Mouse (Mus musculus) testis, postnatal 10 days (tissue): ENCODE results near the gene Mpdz.

Source experiments
- DNase-seq: peaks from one replicate; pipeline ENCODE4 v3.0.0; 2021; ENCODE audit warnings: low spot score

Gene Mpdz

DNA sequence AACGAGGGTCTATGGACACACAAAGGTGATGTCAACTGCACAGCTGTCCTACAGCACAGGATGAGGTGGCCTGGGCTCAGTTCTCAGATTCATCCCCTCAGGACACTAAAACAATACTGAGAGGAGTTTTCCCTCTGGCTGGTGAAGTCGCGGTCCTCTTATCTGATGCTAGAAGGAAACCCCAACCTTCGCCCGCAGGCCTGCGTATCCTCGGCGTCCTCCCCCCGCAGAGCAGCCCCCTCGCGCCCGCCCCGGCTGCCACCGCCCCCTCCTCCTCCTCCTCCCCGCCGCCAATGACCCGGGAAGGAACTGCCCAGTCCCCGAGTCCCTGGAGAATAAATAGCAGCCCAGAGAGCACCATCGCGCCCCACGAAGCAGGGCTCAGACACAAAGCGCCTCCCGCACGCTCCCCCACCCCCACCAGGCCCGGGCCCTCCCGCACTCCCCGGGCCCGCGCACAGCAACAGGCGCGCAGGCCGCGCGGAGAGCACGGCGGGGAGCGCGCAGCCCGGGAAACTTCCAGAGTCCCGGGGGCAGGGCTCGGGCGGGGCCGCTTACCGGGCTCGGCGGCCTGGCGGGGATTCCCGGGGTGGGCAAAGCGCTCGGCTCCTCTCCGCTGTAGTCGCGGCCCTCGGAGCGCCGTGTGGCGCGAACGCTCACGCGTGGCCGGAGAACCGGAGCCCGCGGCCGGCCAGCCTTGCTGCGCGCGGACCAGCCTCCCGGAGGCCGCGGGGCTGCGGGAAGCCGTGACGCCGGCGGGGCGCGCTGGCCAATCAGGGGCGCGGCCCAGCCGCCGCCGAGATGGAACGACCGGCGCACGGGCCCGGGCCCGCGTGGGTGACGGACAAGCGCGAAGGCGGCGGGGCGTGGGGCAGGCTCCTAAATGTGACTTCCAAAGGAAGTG lies at the start of gene Mpdz:
TSS of gene Mpdz (minus strand) at position 738 of the 904 bp plus-strand sequence.
- DNase-seq, result peak; percentile 77

DNA sequence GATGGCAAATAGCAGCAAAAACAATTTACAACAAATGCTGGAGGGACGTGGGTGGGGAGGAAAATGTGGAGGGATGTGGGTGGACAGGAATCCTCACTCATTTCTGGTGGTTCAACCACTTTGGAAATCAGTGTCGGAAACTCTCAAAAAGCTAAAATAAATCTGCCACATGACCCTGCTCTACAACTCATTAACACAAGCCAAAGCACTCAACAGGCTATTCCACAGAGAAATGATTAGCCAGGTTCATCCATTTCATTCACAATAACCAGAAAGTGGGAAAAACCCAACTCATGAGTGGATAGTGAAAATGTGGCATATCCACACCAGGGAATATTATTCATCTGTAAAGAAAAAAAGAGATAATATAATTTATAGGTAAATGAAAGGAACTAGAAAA lies 47.9 kb upstream of the Mpdz start:
- DNase-seq, result no peak

- DNase-seq, result no peak
These were observed 42.0 kb upstream of the Mpdz start for GRCm38 (mm10) chr4:81484603-81485002.

- no peak for DNase-seq
These were observed 41.4 kb upstream of the Mpdz start for GRCm38 (mm10) chr4:81483887-81484602.

DNA sequence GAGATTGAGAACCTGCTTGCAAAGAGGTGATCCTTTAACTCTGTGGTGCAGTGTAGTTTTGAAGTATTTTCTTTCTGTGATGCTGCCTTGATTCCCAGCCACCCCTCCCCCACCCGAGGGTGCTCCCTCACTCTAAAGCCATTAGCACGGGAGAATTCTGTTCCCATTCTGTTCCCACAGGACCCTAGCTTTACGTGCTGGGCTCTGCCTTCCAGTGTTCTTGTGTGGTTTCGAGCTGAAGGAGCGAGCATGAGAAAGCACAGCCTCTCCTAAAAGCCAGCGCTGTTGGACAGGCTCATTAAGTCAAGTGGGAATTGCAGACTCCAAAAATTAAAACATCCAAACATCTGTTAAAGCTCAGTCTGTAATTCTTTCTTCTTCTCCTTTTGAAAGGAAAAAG lies 40.5 kb upstream of the Mpdz start:
- DNase-seq, result no peak

DNA sequence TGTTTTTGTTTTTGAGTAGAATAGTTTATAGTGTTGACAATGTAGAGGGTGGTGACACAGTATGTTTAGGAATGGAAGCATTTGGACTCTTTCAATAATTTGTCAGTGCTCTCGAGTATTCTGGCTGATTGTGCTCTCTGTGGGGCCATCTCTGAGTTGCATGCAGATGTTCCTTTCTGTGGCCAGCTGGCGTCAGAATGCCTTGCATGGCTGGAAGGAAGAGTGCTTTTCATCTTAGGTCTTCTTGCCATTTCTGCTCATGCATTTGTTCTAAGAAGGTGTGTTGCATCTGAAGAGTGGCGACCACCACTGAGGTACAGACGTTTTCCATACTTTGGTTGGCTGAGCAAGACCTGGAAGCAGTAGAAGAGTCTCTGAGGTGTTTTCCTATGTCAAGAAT lies 24.2 kb upstream of the Mpdz start:
- no peak for DNase-seq

DNA sequence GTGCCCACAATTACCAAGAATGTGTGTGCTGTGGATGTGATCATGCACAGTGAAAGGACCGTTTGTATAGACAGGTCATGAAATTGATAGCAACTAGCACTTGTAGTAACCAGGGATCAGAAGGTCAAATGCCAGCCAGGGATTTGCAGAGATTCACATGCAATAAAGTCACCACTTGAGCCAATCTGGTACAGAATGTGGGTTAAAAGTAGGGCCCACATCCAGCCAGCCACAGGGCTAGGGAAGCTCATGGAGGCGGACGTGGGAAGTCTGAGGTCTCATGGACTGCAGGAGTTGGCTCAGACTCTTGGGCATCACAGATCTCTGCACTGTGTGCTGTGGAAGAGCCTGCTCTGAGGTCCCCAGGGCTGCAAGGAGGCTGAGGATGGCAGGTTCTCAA lies 22.6 kb upstream of the Mpdz start:
- DNase-seq, result no peak

DNA sequence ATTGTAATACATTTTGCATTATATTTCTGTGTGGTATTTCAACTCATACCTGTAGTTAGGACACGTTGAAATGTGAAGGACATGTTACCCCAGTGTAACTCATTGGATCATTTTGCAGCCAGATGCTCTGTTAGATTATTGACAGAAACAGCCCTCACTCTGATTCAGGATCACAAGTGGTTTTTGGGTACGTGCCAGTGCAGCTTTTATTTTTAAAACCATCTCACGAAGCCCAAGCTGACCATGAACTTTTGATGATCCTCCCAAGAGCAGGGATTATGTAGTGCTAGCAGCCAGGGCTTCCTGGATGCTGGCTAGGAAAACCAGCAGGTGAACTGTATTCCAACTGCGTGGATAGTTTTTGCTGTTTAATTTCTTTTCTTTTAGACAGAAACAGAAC lies 19.6 kb upstream of the Mpdz start:
- DNase-seq, result no peak

DNA sequence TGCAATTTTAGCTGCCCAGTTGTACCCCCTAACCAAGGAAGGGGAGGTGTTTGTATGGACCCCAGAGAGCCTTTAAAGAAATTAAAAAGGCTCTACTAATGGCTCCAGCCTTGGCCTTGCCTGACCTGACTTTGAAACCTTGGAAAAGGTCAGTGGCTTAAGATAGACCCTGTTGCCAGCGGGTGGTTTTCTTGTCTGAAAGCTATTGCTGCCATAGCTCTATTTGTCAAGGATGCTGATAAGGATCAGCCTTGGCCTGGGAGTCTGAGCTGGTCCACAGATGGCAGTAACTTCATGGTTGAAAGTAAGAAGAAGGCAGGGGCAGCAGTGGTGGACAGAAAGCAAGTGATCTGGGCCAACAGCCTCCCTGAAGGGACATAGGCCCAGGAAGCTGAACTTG lies 16.3 kb upstream of the Mpdz start:
- DNase-seq, result no peak

DNA sequence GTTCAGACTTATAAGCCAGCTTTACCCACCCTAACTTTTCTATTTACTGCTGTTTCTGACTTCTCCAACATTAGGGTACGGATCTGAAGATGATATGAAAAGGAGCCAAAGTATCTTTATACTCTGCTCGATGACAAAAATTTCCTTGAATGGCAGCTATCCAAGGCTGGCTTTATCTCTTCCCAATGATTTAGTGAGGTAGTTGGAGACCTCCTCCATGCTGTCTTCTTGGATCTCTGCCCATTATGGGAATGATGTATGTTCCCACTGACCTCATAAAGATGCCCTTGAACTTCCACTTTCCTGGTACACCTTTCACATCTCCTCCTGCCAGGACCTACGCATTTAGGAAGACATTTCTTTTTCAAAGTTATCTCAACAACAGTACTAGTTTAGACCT lies 11.2 kb upstream of the Mpdz start:
- DNase-seq, result no peak

- no peak for DNase-seq
These were observed 9.6 kb upstream of the Mpdz start for GRCm38 (mm10) chr4:81452183-81452582.

GRCm38 (mm10) chr4:81449413-81449812 lies 6.8 kb upstream of the Mpdz start:
- no peak for DNase-seq

DNA sequence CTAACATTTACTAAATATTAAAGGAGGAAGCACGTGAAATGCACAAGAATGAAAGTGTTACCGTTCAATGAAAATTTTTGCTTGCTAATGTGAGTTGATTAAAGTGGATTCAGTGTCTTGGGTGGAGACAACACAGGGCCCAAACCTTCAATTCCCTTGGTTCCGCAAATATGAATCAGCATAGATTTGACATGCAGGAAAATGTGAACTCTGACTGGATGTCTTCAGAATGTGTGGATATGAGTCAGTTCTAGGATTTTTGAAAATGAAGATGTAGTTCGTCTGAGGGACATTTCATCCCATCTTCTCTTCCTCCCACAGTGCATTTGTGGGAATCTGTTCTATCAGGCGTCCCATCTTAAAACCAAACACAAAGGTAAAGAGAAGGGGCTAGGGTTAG lies 951 bp upstream of the Mpdz start:
- DNase-seq, result no peak

GRCm38 (mm10) chr4:81433961-81434360 lies 8.7 kb downstream of the Mpdz start:
- no peak for DNase-seq

DNA sequence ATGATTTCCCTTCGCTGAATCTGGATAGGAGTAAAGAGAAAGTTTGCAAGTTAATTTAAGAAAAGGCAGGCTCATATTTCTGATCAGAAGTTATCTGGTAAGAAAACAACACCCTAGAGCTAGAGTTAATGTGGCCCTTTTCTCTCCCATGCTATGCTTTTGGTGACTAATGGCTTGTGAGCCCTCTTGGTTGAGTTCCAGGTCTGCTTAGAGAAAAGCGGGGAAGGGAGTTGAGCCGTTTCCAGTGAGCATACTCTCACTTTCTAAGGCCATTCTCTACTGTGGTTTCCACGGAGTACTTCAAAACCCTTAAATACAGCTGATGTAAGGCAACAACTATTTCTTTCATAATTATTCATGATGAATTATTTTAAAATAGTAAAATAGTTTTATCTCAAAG lies 11.8 kb downstream of the Mpdz start:
- DNase-seq, result no peak

GRCm38 (mm10) chr4:81430105-81430504 lies 12.5 kb downstream of the Mpdz start:
- DNase-seq, result no peak

GRCm38 (mm10) chr4:81429670-81430069 lies 12.9 kb downstream of the Mpdz start:
- no peak for DNase-seq

- DNase-seq, result no peak
These were observed 19.1 kb downstream of the Mpdz start for GRCm38 (mm10) chr4:81423556-81423955.

DNA sequence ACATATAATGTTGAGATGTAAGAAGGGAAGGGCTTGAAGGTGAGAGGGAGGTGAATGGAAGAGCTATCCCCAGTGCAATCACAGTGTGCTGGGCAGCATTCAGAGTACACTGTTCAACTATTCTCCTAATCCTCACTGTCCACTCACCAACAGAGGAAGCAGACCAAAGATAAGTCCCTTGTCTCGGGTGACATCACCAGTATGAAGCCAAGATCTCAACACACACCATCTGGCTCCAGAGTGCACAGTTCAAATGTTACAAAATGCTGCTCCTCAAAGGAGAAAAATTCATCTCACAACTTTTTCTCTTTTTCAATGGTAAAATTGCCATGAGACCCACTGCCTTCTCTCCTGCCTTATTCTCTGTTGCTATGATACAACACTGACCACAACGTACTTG lies 21.0 kb downstream of the Mpdz start:
- DNase-seq, result no peak

- DNase-seq, result no peak
These were observed 27.1 kb downstream of the Mpdz start for GRCm38 (mm10) chr4:81415324-81416026.

DNA sequence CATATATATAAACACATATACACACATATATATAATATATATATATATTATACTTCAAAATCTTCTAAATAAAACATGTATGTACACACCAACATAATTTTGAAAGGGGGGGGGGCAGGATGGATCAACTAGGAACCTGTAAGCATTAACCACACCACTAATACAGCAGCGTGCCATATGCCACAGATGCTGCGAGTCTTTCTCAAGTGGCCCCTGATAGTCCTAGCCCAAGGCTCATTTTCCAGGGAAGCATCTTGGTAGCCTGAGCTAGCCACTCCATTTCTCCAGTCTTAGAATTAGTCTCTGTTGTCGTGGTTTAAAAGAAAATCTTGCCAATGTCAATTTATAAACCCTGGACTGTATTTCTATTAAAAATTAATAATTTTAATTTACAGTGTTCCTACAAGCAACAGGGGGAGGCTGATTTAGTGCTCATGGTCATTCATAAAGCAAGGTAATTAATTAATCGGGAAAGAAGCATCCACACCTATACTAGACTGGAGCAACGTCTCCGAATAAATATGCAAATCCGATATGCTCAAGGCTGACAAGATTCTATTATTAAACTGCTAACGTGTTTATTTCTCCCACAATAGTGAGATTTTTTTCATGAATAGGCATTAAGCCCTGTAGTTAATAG lies 27.8 kb downstream of the Mpdz start:
- DNase-seq, result no peak

- no peak for DNase-seq
These were observed 45.7 kb downstream of the Mpdz start for GRCm38 (mm10) chr4:81396883-81397282.
